Mouse (Mus musculus): Measurements from ENCODE around the gene H2al1i.
"Not testable (repeated sequence)": the region's sequence is repeated elsewhere in the genome, so short reads cannot be mapped to it uniquely, and the experiment has no call there.

H2al1i gene

GRCm38 (mm10) chrX:11324359-11324758, at the start of gene H2al1i:
H2al1i (plus strand) TSS chrX:11324659.
- DNase-seq (ENCODE audit: low spot score) = not testable (repeated sequence)

- DNase-seq (ENCODE audit: low spot score) = no peak
Observed at GRCm38 (mm10) chrX:11277083-11277482, 47.4 kb upstream of the H2al1i start.

- no peak for DNase-seq (ENCODE audit: low spot score)
Observed at GRCm38 (mm10) chrX:11280741-11281140, 43.7 kb upstream of the H2al1i start.

- DNase-seq (ENCODE audit: low spot score) = no peak
Observed at GRCm38 (mm10) chrX:11288306-11288882, 36.1 kb upstream of the H2al1i start.

- no peak for DNase-seq (ENCODE audit: low spot score)
Observed at GRCm38 (mm10) chrX:11289244-11289643, 35.2 kb upstream of the H2al1i start.

GRCm38 (mm10) chrX:11298957-11299356, 25.5 kb upstream of the H2al1i start, which contains the start of gene H2al1a:
H2al1a (plus strand) TSS chrX:11299257.
- DNase-seq (ENCODE audit: low spot score) = not testable (repeated sequence)

GRCm38 (mm10) chrX:11302132-11302531, 22.3 kb upstream of the H2al1i start, which contains the start of gene H2al1b:
H2al1b (plus strand) TSS chrX:11302432.
- not testable (repeated sequence) for DNase-seq (ENCODE audit: low spot score)

GRCm38 (mm10) chrX:11305355-11305754, 19.1 kb upstream of the H2al1i start, which contains the start of gene H2al1c:
H2al1c (plus strand) TSS chrX:11305655.
- DNase-seq (ENCODE audit: low spot score) = not testable (repeated sequence)

GRCm38 (mm10) chrX:11308524-11308923, 15.9 kb upstream of the H2al1i start, which contains the start of gene H2al1d:
H2al1d (plus strand) TSS chrX:11308824.
- not testable (repeated sequence) for DNase-seq (ENCODE audit: low spot score)

- not testable (repeated sequence) for DNase-seq (ENCODE audit: low spot score)
Observed at GRCm38 (mm10) chrX:11311634-11312033, 12.8 kb upstream of the H2al1i start, which contains the start of gene H2al1e. H2al1e (plus strand) TSS chrX:11311934.

- DNase-seq (ENCODE audit: low spot score) = not testable (repeated sequence)
Observed at GRCm38 (mm10) chrX:11314858-11315257, 9.6 kb upstream of the H2al1i start, which contains the start of gene H2al1f. H2al1f (plus strand) TSS chrX:11315158.

- DNase-seq (ENCODE audit: low spot score) = not testable (repeated sequence)
Observed at GRCm38 (mm10) chrX:11317956-11318355, 6.5 kb upstream of the H2al1i start, which contains the start of gene H2al1g. H2al1g (plus strand) TSS chrX:11318256.

GRCm38 (mm10) chrX:11321192-11321591, 3.3 kb upstream of the H2al1i start, which contains the start of gene H2al1h:
H2al1h (plus strand) TSS chrX:11321492.
- DNase-seq (ENCODE audit: low spot score) = not testable (repeated sequence)

- DNase-seq (ENCODE audit: low spot score) = not testable (repeated sequence)
Observed at GRCm38 (mm10) chrX:11327522-11327921, 3.1 kb downstream of the H2al1i start, which contains the start of gene H2al1j. H2al1j (plus strand) TSS chrX:11327822.

GRCm38 (mm10) chrX:11345762-11346161, 21.3 kb downstream of the H2al1i start:
- no peak for DNase-seq (ENCODE audit: low spot score)

- DNase-seq (ENCODE audit: low spot score) = no peak
Observed at GRCm38 (mm10) chrX:11346756-11347155, 22.3 kb downstream of the H2al1i start.

- no peak for DNase-seq (ENCODE audit: low spot score)
Observed at GRCm38 (mm10) chrX:11360823-11361222, 36.4 kb downstream of the H2al1i start.

- no peak for DNase-seq (ENCODE audit: low spot score)
Observed at GRCm38 (mm10) chrX:11361261-11361660, 36.8 kb downstream of the H2al1i start.

GRCm38 (mm10) chrX:11363890-11364289, 39.4 kb downstream of the H2al1i start:
- DNase-seq (ENCODE audit: low spot score) = no peak

GRCm38 (mm10) chrX:11365151-11365550, 40.7 kb downstream of the H2al1i start:
- DNase-seq (ENCODE audit: low spot score) = no peak
